Mouse (Mus musculus) T-helper 1 cell (primary cell): ENCODE results near the gene Ccne1.

Source experiments
- in situ Hi-C: fragments of 300-600 bp; cut with MboI, MseI; formaldehyde crosslinking; loops from one replicate; pipeline ENCODE4 v1.15.1; 2025; ENCODE audit warnings: high pct_unique_total_duplicates

The Ccne1 gene

GRCm38 (mm10) chr7:38094353-38094752 lies 13.0 kb downstream of the Ccne1 start:
- in situ Hi-C loops, result no loop called here

- in situ Hi-C loops, result no loop called here
Observed at GRCm38 (mm10) chr7:38093101-38093500, 14.2 kb downstream of the Ccne1 start.

DNA sequence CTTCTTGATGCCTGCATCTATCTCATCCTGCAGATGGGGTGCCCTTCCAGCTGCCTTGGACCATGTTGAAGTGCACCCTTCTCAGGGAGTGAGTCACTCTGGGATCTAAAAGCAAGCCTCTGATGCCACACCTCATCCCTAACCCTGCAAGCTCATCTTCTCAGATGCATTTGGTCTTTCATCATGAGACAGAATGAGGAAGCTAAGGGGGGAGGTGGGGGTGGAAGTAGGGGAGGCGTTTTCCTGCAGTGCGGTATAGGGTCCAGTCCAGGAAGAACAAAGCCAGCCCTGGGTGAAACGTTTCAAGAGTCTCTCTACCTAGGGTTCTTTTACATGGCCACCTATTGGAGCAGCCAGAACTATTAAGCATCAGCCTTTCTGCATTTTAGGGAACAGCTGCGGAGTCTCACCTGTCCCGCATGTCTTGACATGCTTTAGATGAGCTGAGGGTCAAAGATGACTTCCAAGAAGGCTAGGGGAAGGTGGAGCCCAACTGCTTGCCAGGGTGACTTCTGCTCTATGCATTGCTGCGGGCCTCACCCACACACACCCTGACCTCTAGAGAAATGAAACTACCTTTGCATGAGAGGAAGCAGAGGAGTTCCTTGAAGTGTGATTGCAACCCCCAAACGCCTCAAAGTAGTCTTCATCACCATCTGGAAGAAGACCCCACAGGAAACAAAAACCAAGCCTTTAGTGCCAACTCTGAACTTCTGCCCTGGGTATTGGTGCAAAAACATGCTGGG lies 17.2 kb downstream of the Ccne1 start:
- in situ Hi-C loops, result no loop called here

GRCm38 (mm10) chr7:38088456-38088855 lies 18.9 kb downstream of the Ccne1 start:
- in situ Hi-C loops, result no loop called here

GRCm38 (mm10) chr7:38087856-38088255 lies 19.5 kb downstream of the Ccne1 start:
- in situ Hi-C loops, result no loop called here

DNA sequence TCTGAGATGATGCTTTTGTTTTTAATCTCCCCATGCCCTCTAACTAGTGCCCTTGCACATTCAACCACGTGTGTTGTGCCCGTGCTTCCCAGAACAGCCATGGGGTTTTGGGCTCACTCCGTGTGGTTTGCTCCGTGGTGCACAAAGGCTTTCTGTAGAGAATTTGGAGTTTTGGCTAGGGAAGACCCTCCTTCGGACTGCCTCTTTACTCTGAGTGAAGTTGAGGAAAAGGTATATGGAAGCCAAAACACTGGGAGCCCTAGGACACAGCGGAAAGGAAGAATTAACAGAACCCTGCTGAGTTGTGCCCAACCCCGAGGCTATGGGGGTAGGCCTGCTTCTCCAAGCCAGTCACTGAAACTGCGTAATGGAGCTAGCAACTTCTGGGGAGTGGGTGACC lies 20.9 kb downstream of the Ccne1 start:
- in situ Hi-C loops, result no loop called here

GRCm38 (mm10) chr7:38085573-38086211 lies 21.6 kb downstream of the Ccne1 start:
- in situ Hi-C loops, result no loop called here

GRCm38 (mm10) chr7:38084778-38085572 lies 22.4 kb downstream of the Ccne1 start:
- in situ Hi-C loops, result no loop called here

GRCm38 (mm10) chr7:38082971-38083370 lies 24.4 kb downstream of the Ccne1 start:
- in situ Hi-C loops, result no loop called here

DNA sequence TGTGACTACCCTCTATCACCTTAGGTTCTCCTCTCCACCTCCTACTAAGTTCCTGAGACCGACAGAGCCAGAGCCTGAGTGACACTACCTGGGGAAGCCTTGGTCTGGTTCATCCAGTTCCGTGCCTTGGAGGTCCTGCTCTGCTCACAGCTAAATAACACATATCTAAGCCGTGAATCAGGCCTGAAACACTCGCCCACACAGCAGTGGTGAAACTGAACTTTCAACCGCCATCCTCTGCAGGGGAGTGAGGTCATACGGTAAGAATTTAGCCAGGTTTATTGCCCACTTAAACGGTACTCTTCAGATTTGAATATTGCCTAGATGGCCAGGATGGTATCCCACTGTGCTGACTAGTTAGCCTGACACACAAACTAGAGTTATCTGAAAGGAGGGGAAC lies 30.1 kb downstream of the Ccne1 start:
- in situ Hi-C loops, result no loop called here

DNA sequence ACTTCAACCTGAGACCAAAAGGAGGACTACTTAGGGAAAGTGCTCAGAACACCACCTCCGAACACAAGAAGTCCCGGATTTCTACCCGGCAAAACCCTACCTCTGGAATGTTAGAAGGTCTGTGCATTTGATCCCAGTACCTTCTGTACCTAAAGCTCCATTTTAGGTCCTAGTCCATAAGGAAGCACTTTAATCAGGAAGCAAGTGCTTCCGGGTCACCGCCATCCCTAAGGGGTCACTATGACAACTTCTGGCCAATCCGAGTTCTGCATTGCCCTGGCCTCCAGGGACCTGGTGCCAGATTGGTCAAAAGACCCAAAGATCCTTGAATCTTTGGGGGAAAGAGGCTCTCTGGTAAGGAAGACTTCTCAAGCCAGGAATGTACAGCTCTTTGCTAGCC lies 31.8 kb downstream of the Ccne1 start:
- in situ Hi-C loops, result no loop called here

DNA sequence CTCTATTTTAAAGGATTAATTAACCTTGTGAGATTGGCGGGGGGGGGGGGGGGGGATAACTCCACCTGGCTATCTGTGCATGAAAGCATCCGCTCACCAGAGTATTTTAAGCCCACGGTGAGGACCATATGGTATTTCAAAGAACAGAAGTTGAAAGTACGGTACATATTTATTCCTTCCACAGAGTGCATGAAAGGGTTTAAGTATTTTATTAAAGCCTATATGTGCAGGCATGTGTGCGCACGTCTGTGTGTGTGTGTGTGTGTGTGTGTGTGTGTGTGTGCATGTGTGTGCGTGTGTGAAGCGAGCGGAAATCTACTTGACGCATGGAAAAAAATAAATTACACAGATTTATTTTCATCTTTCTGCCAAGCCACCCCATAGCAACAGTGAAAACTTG lies 32.4 kb downstream of the Ccne1 start:
- in situ Hi-C loops, result no loop called here

GRCm38 (mm10) chr7:38074514-38074913 lies 32.8 kb downstream of the Ccne1 start:
- in situ Hi-C loops, result no loop called here

GRCm38 (mm10) chr7:38073782-38074181 lies 33.6 kb downstream of the Ccne1 start:
- in situ Hi-C loops, result no loop called here

- in situ Hi-C loops, result no loop called here
Observed at GRCm38 (mm10) chr7:38071065-38071464, 36.3 kb downstream of the Ccne1 start.

- in situ Hi-C loops, result no loop called here
Observed at GRCm38 (mm10) chr7:38070663-38071062, 36.7 kb downstream of the Ccne1 start.

GRCm38 (mm10) chr7:38064431-38064830 lies 42.9 kb downstream of the Ccne1 start:
- in situ Hi-C loops, result loop anchor here (5.0 kb wide), 1 partner anchor 78 kb away; no protein-coding TSS in a partner anchor

DNA sequence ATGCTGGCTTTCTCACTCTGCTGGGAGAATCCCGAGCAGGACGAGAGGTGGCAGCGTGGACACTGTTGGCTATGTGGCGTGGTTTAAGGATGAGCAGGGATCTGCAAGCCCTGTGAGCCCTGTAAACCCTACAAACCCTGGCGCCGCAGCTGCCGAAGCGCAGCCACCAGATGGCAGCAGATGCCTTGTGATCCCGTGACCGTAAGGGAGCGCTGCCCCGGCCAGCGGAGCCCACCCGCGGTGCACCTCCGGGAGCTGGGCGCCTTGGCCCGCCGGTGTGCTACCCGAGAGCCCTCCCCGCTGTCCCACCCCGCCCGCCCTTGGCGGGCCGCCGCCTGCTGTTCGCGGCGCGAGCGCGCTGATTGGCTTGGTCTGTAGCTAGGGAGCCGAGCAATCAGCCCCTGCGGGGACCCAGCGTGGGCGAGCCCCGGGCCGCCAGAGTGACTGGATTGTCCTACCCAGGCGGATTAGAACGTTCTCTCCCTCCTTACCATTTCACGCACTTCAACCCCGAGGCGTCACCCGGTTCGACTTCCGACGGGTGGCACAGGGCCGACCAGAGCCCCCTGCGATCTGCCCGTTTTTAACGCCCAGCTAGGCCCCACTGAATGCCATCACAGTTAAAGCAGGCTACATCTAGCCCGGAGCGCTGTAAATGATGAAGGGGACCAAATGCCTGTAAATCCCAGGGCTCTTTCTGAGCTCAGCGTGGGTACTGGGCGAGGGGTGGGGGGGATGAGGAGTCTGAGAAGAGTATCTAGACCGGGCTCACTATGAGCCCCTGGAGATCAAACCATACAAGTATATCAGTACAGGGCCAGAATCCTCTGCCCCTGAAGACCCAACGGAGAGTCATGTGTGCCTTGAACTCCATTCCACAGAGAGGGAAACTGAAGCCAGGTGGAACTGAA lies 46.0 kb downstream of the Ccne1 start:
- in situ Hi-C loops, result loop anchor here (5.0 kb wide), 1 partner anchor 81 kb away; no protein-coding TSS in a partner anchor

- in situ Hi-C loops, result loop anchor here (5.0 kb wide), 1 partner anchor 83 kb away; no protein-coding TSS in a partner anchor
Observed at GRCm38 (mm10) chr7:38059636-38060330, 47.6 kb downstream of the Ccne1 start.

DNA sequence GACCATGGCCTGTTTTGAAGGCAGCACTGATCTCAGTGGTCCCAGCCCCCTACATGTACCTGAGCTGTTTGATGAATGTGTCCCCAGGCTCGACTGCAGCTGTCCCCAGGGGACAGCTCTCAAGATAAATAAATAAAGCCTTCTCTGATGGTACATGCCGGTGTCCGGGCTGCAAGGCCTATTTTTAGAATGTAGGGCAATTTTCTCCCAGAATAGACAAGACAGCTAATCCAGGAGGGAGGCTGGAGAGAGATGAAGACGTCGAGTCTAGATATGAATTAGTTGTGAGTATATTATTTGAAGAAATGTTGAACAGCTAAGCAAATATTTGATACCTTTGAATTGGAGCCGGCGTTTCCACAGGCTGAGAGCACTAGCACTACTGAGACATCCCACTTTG lies 48.2 kb downstream of the Ccne1 start:
- in situ Hi-C loops, result no loop called here

DNA sequence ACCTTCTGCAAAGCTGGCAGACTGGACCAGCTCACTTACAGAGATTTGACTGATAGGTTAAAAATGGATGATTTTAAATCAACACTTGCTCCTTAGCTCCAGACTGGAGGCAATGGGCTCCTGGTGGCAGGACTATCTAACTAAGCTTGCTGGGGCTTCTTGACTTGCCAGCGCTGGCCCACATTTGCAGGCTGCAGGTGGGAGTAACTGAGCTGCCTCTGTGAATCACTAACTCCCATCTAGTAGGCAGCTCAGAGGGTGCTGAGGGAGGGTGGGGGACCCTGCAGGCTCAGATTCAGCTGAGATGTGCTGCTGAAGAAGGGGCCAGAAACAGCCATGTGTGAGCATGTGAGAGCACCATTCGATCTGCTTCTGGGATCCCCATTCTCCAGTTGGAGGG lies 51.3 kb downstream of the Ccne1 start:
- in situ Hi-C loops, result no loop called here
